In genomic region chr5:142127779-142128178, GRCm38 (mm10) we compare ENCODE assay signal across 29 mouse cellular contexts.
DNase-seq lines count a peak whose midpoint lies in the region; ATAC-seq and TF ChIP-seq lines count a peak whose summit lies in the region.
"Had no signal": no experiment of that assay in that cellular context is flagged by ENCODE, and none has a peak within 500 bp of the region (broad histone marks: within the 10 kb centered on the region; RNA-seq: fewer than 3 reads in every experiment).

No protein-coding gene starts in this region.

- no peak for TF ChIP-seq CTCF in kidney, postnatal 0 days (IDR thresholded peaks at IDR 0.05; ENCODE audit: low read depth)

- no peaks in the 10 kb centered on the region for H3K27me3 ChIP-seq in hindbrain, embryonic 10.5 days (ENCODE audit: insufficient read depth, poor library complexity, severe bottlenecking)
- 0 out of 2 replicates have a peak, but pooled peaks cover 4% of the 10 kb centered on the region for H3K27me3 ChIP-seq in hindbrain, embryonic 13.5 days
- H3K27me3 ChIP-seq in kidney, postnatal 0 days (ENCODE audit: insufficient read depth, low read length) = no peaks in the 10 kb centered on the region
- no peaks in the 10 kb centered on the region for H3K27me3 ChIP-seq in neural tube, embryonic 15.5 days (replicated peaks)
- H3K27me3 ChIP-seq: embryonic facial prominence, embryonic 13.5 days; forebrain, embryonic 15.5 days; limb, embryonic 12.5 days; liver, embryonic 15.5 days; lung, embryonic 15.5 days had no signal

- peaks cover 30% of the 10 kb centered on the region for H3K4me1 ChIP-seq in hindbrain, embryonic 10.5 days (replicated peaks)
- peaks cover 10% of the 10 kb centered on the region for H3K4me1 ChIP-seq in hindbrain, embryonic 13.5 days (replicated peaks)
- H3K4me1 ChIP-seq in kidney, postnatal 0 days (replicated peaks; ENCODE audit: insufficient read depth, low read length) = 0 out of 2 replicates have a peak, but pooled peaks cover 4% of the 10 kb centered on the region
- H3K4me1 ChIP-seq in neural tube, embryonic 15.5 days = peaks cover 4% of the 10 kb centered on the region; the same call in 1 of the 2 replicates
- H3K4me1 ChIP-seq: embryonic facial prominence, embryonic 13.5 days; forebrain, embryonic 15.5 days; hindbrain, embryonic 15.5 days; liver, embryonic 15.5 days; lung, embryonic 15.5 days; midbrain, embryonic 13.5 days had no signal

- H3K27ac ChIP-seq in hindbrain, embryonic 10.5 days = no peak overlapping the region; the same call in 1 of the 2 replicates
- no peak overlapping the region for H3K27ac ChIP-seq in hindbrain, embryonic 13.5 days
- H3K27ac ChIP-seq in kidney, postnatal 0 days = no peak overlapping the region
- no peak overlapping the region for H3K27ac ChIP-seq in neural tube, embryonic 15.5 days (replicated peaks)
- H3K27ac ChIP-seq: embryonic facial prominence, embryonic 13.5 days; forebrain, embryonic 15.5 days; gastrocnemius, adult 2 months; hindbrain, embryonic 15.5 days; liver, embryonic 15.5 days; lung, embryonic 15.5 days; midbrain, embryonic 13.5 days had no signal

- no peak overlapping the region for H3K4me3 ChIP-seq in hindbrain, embryonic 10.5 days
- H3K4me3 ChIP-seq in hindbrain, embryonic 13.5 days = no peak overlapping the region
- no peak overlapping the region for H3K4me3 ChIP-seq in kidney, postnatal 0 days (replicated peaks; ENCODE audit: low read depth, low read length)
- no peak overlapping the region for H3K4me3 ChIP-seq in neural tube, embryonic 15.5 days (replicated peaks)
- H3K4me3 ChIP-seq: embryonic facial prominence, embryonic 13.5 days; forebrain, embryonic 10.5 days; forebrain, embryonic 15.5 days; gastrocnemius, adult 2 months; hindbrain, embryonic 15.5 days; limb, embryonic 12.5 days; liver, embryonic 15.5 days; lung, embryonic 15.5 days; midbrain, embryonic 13.5 days had no signal

- H3K36me3 ChIP-seq in hindbrain, embryonic 10.5 days = no peaks in the 10 kb centered on the region
- peaks cover 5% of the 10 kb centered on the region; the same call in 1 of the 2 replicates for H3K36me3 ChIP-seq in hindbrain, embryonic 13.5 days
- no peaks in the 10 kb centered on the region for H3K36me3 ChIP-seq in kidney, postnatal 0 days (ENCODE audit: insufficient read depth, low read length)
- no peaks in the 10 kb centered on the region for H3K36me3 ChIP-seq in neural tube, embryonic 15.5 days
- H3K36me3 ChIP-seq: forebrain, embryonic 10.5 days; forebrain, embryonic 15.5 days; hindbrain, embryonic 15.5 days; limb, embryonic 12.5 days; liver, embryonic 15.5 days; lung, embryonic 15.5 days; midbrain, embryonic 13.5 days had no signal

- no peak overlapping the region for H3K4me2 ChIP-seq in hindbrain, embryonic 13.5 days
- H3K4me2 ChIP-seq in kidney, postnatal 0 days (ENCODE audit: low read length) = no peak overlapping the region
- no peak overlapping the region for H3K4me2 ChIP-seq in neural tube, embryonic 15.5 days
- H3K4me2 ChIP-seq: embryonic facial prominence, embryonic 13.5 days; forebrain, embryonic 15.5 days; heart, embryonic 11.5 days; hindbrain, embryonic 15.5 days; limb, embryonic 12.5 days; liver, embryonic 15.5 days; lung, embryonic 15.5 days; midbrain, embryonic 13.5 days had no signal

- ATAC-seq in hindbrain, embryonic 13.5 days (ENCODE audit: low FRiP score) = no peak
- peak; percentile 76 for ATAC-seq in kidney, postnatal 0 days (replicated peaks; ENCODE audit: low FRiP score, low read depth)
- no peak for ATAC-seq in neural tube, embryonic 15.5 days (ENCODE audit: low FRiP score)
- ATAC-seq: activated CD4-positive, CD25-positive, alpha-beta regulatory T cell, adult 4 months; forebrain, embryonic 15.5 days; midbrain, embryonic 13.5 days had no signal

- H3K9me3 ChIP-seq in hindbrain, embryonic 10.5 days = peaks cover 6% of the 10 kb centered on the region; the same call in 1 of the 2 replicates
- peaks cover 8% of the 10 kb centered on the region for H3K9me3 ChIP-seq in hindbrain, embryonic 13.5 days
- H3K9me3 ChIP-seq in kidney, postnatal 0 days (replicated peaks; ENCODE audit: low read length) = no peaks in the 10 kb centered on the region
- no peaks in the 10 kb centered on the region for H3K9me3 ChIP-seq in neural tube, embryonic 15.5 days (replicated peaks)
- H3K9me3 ChIP-seq: embryonic facial prominence, embryonic 13.5 days; forebrain, embryonic 10.5 days; forebrain, embryonic 15.5 days; hindbrain, embryonic 15.5 days; limb, embryonic 12.5 days; liver, embryonic 15.5 days; lung, embryonic 15.5 days had no signal

- WGBS in hindbrain, embryonic 10.5 days = 79% methylated on average over 4 of the region's 4 CpGs
- 53% methylated on average over 4 of the region's 4 CpGs for WGBS in hindbrain, embryonic 13.5 days
- WGBS in kidney, postnatal 0 days = 18% methylated on average over 4 of the region's 4 CpGs
- 43% methylated on average over 4 of the region's 4 CpGs for WGBS in neural tube, embryonic 15.5 days

- H3K9ac ChIP-seq in hindbrain, embryonic 13.5 days = no peak overlapping the region
- H3K9ac ChIP-seq in kidney, postnatal 0 days (ENCODE audit: low read depth, low read length) = no peak overlapping the region
- no peak overlapping the region for H3K9ac ChIP-seq in neural tube, embryonic 15.5 days (replicated peaks)
- H3K9ac ChIP-seq: embryonic facial prominence, embryonic 13.5 days; forebrain, embryonic 15.5 days; hindbrain, embryonic 15.5 days; limb, embryonic 12.5 days; liver, embryonic 15.5 days; lung, embryonic 15.5 days; midbrain, embryonic 13.5 days had no signal

- DNase-seq in hindbrain, embryonic 10.5 days (ENCODE audit: low spot score) = peak; percentile 10
- no peak for DNase-seq in kidney, postnatal 0 days (ENCODE audit: low spot score)
- no peak for DNase-seq in kidney, adult 18-20 months
- peak; percentile 42 for DNase-seq in neural tube, embryonic 10.5 days (ENCODE audit: extremely low spot score, low spot score)
- no peak for DNase-seq in natural killer cell, adult 2 months (ENCODE audit: low spot score in 2 of 2)
- DNase-seq: adrenal gland, adult 2 months; adrenal gland, postnatal 36 days; cerebellum, adult 18-20 months; cerebellum, postnatal 10 days; gastrocnemius, adult 2 months; gastrocnemius, postnatal 36 days; heart, adult 18-20 months; heart, postnatal 36 days; layer of hippocampus, adult 9-11 months; right cerebral cortex, adult 18-20 months; spleen, adult 18-20 months; thymus, postnatal 14 days had no signal

Comparison
In these comparisons a context has a peak if more than half of its experiments do, and no peak if none do; other contexts are left out.
1. DNase-seq: peak in hindbrain, embryonic 10.5 days (single experiment) and neural tube, embryonic 10.5 days (single experiment); none in kidney, postnatal 0 days (single experiment), kidney, adult 18-20 months (single experiment) and natural killer cell, adult 2 months (0 of 2).